17 mouse cellular contexts compared by ENCODE assay signal in genomic region chr12:8840782-8841325, GRCm38 (mm10).
DNase-seq lines count a peak whose midpoint lies in the region; ATAC-seq and TF ChIP-seq lines count a peak whose summit lies in the region.
"Had no signal": no experiment of that assay in that cellular context is flagged by ENCODE, and none has a peak within 500 bp of the region (broad histone marks: within the 10 kb centered on the region; RNA-seq: fewer than 3 reads in every experiment).

No protein-coding gene starts in this region.

- ATAC-seq in heart, embryonic 11.5 days (replicated peaks; ENCODE audit: insufficient number of reproducible peaks, low FRiP score, low TSS enrichment) = peak; percentile 88
- peak; percentile 100 for ATAC-seq in liver, embryonic 11.5 days (replicated peaks; ENCODE audit: low FRiP score)
- no peak for ATAC-seq in hindbrain, embryonic 13.5 days (ENCODE audit: low FRiP score)
- ATAC-seq: forebrain, embryonic 16.5 days had no signal

- no peak for DNase-seq in heart, postnatal 4 days
- DNase-seq in c-Kit-positive CD71-positive TER-119-negative erythroid progenitor cells, embryonic 14.5 days (ENCODE audit: low read depth) = peak; percentile 38
- DNase-seq in liver, embryonic 11.5 days (ENCODE audit: low spot score) = no peak
- DNase-seq in spleen, postnatal 10 days (ENCODE audit: low spot score in 2 of 2) = peak; percentile 39 to 63
- no peak for DNase-seq in embryo, embryonic 10 days (ENCODE audit: low spot score)
- no peak for DNase-seq in kidney, adult 2 months
- DNase-seq: cerebellum, postnatal 10 days; gastrocnemius, postnatal 10 days; kidney, postnatal 14 days; layer of hippocampus, postnatal 36 days; lung, embryonic 14.5 days had no signal

- H3K9me3 ChIP-seq in heart, embryonic 11.5 days (replicated peaks; ENCODE audit: control insufficient read depth, low read length) = no peaks in the 10 kb centered on the region
- H3K9me3 ChIP-seq in liver, embryonic 11.5 days (ENCODE audit: control insufficient read depth, low read length) = no peaks in the 10 kb centered on the region
- no peaks in the 10 kb centered on the region for H3K9me3 ChIP-seq in hindbrain, embryonic 13.5 days
- H3K9me3 ChIP-seq: embryonic facial prominence, embryonic 12.5 days; G1E; hindbrain, embryonic 15.5 days had no signal

- H3K4me2 ChIP-seq in heart, embryonic 11.5 days = no peak overlapping the region
- no peak overlapping the region for H3K4me2 ChIP-seq in liver, embryonic 11.5 days
- no peak overlapping the region for H3K4me2 ChIP-seq in hindbrain, embryonic 13.5 days
- H3K4me2 ChIP-seq: embryonic facial prominence, embryonic 12.5 days; hindbrain, embryonic 15.5 days; lung, embryonic 14.5 days had no signal

- H3K9ac ChIP-seq in heart, embryonic 11.5 days (ENCODE audit: low read depth, low read length) = no peak overlapping the region
- no peak overlapping the region for H3K9ac ChIP-seq in liver, embryonic 11.5 days (ENCODE audit: low read depth, low read length)
- no peak overlapping the region for H3K9ac ChIP-seq in hindbrain, embryonic 13.5 days
- H3K9ac ChIP-seq: embryonic facial prominence, embryonic 12.5 days; hindbrain, embryonic 15.5 days; lung, embryonic 14.5 days had no signal

- no peak for TF ChIP-seq CTCF in kidney, adult 2 months (conservative IDR thresholded peaks at IDR 0.05; ENCODE audit: insufficient read depth, insufficient read length, low read depth, low read length)

- H3K36me3 ChIP-seq in heart, embryonic 11.5 days (ENCODE audit: control insufficient read depth, insufficient read depth, low read length) = no peaks in the 10 kb centered on the region
- no peaks in the 10 kb centered on the region for H3K36me3 ChIP-seq in liver, embryonic 11.5 days (ENCODE audit: control insufficient read depth, insufficient read depth, low read length)
- H3K36me3 ChIP-seq in kidney, adult 2 months (ENCODE audit: control insufficient read depth, insufficient read depth, low read length) = no peaks in the 10 kb centered on the region
- no peaks in the 10 kb centered on the region for H3K36me3 ChIP-seq in hindbrain, embryonic 13.5 days
- H3K36me3 ChIP-seq: embryonic facial prominence, embryonic 12.5 days; G1E; hindbrain, embryonic 15.5 days had no signal

- H3K4me3 ChIP-seq in heart, embryonic 11.5 days (ENCODE audit: low read depth, low read length) = no peak overlapping the region
- no peak overlapping the region for H3K4me3 ChIP-seq in liver, embryonic 11.5 days (ENCODE audit: low read depth, low read length)
- H3K4me3 ChIP-seq in kidney, adult 2 months (ENCODE audit: insufficient read depth, low read depth, low read length) = no peak overlapping the region
- no peak overlapping the region for H3K4me3 ChIP-seq in hindbrain, embryonic 13.5 days
- H3K4me3 ChIP-seq: embryonic facial prominence, embryonic 12.5 days; hindbrain, embryonic 15.5 days had no signal

- H3K27ac ChIP-seq in heart, embryonic 11.5 days (ENCODE audit: low read depth, low read length) = no peak overlapping the region; the same call in 1 of the 2 replicates
- H3K27ac ChIP-seq in liver, embryonic 11.5 days (ENCODE audit: low read depth, low read length) = no peak overlapping the region
- no peak overlapping the region for H3K27ac ChIP-seq in kidney, adult 2 months (ENCODE audit: insufficient read depth, low read depth, low read length)
- no peak overlapping the region for H3K27ac ChIP-seq in hindbrain, embryonic 13.5 days
- H3K27ac ChIP-seq: embryonic facial prominence, embryonic 12.5 days; hindbrain, embryonic 15.5 days had no signal

- WGBS in heart, embryonic 11.5 days (ENCODE audit: insufficient replicate concordance) = 44% methylated on average over 7 of the region's 7 CpGs
- 46% methylated on average over 7 of the region's 7 CpGs for WGBS in liver, embryonic 11.5 days
- 82% methylated on average over 7 of the region's 7 CpGs for WGBS in kidney, adult 2 months
- WGBS in hindbrain, embryonic 13.5 days = 74% methylated on average over 7 of the region's 7 CpGs

- H3K27me3 ChIP-seq in heart, embryonic 11.5 days (ENCODE audit: control insufficient read depth, insufficient read depth, low read length) = no peaks in the 10 kb centered on the region
- H3K27me3 ChIP-seq in liver, embryonic 11.5 days (replicated peaks; ENCODE audit: control insufficient read depth, insufficient read depth, low read length) = no peaks in the 10 kb centered on the region
- H3K27me3 ChIP-seq in kidney, adult 2 months (replicated peaks; ENCODE audit: control insufficient read depth, insufficient read depth, low read length) = no peaks in the 10 kb centered on the region
- H3K27me3 ChIP-seq in hindbrain, embryonic 13.5 days = no peaks in the 10 kb centered on the region
- H3K27me3 ChIP-seq: embryonic facial prominence, embryonic 12.5 days; hindbrain, embryonic 15.5 days had no signal

- H3K4me1 ChIP-seq in heart, embryonic 11.5 days (ENCODE audit: control insufficient read depth, insufficient read depth, low read length) = no peaks in the 10 kb centered on the region
- H3K4me1 ChIP-seq in liver, embryonic 11.5 days (replicated peaks; ENCODE audit: control insufficient read depth, insufficient read depth, low read length) = no peaks in the 10 kb centered on the region
- no peaks in the 10 kb centered on the region for H3K4me1 ChIP-seq in kidney, adult 2 months (ENCODE audit: control insufficient read depth, insufficient read depth, low read length)
- no peaks in the 10 kb centered on the region for H3K4me1 ChIP-seq in hindbrain, embryonic 13.5 days (replicated peaks)
- H3K4me1 ChIP-seq: hindbrain, embryonic 15.5 days had no signal

- TF ChIP-seq POLR2A in kidney, adult 2 months (IDR thresholded peaks at IDR 0.05; ENCODE audit: low read depth, low read length) = no peak

Comparison
In these comparisons a context has a peak if more than half of its experiments do, and no peak if none do; other contexts are left out.
1. DNase-seq: peak in c-Kit-positive CD71-positive TER-119-negative erythroid progenitor cells, embryonic 14.5 days (single experiment) and spleen, postnatal 10 days (2 of 2); none in heart, postnatal 4 days (single experiment), liver, embryonic 11.5 days (single experiment), embryo, embryonic 10 days (single experiment) and kidney, adult 2 months (single experiment).